Mouse (Mus musculus) brain, embryonic 14.5 days (tissue): ENCODE results near the gene Jund. TPM values are rescaled to one million over a fixed set of nuclear protein-coding genes. Genes with fewer than 3 reads are reported as not detected.

Experiments used
- DNase-seq: peaks from one replicate; pipeline ENCODE4 v3.0.0-alpha.2; 2011; ENCODE audit warnings: low read depth
- CTCF ChIP-seq: fragments of 200-500 bp; IDR thresholded peaks from 2 replicates; pipeline ENCODE4 v1.5.1; 2012; ENCODE audit warnings: inconsistent platforms, mild to moderate bottlenecking, moderate library complexity, borderline replicate concordance; ENCODE audit not compliant: insufficient read depth, insufficient read length; ENCODE audit errors: extremely low read depth
- POLR2A ChIP-seq: fragments of 200-500 bp; IDR thresholded peaks from 2 replicates; pipeline ENCODE4 v1.6.1; 2012; ENCODE audit warnings: mild to moderate bottlenecking, inconsistent platforms, borderline replicate concordance; ENCODE audit not compliant: poor library complexity, insufficient read depth, insufficient read length, severe bottlenecking; ENCODE audit errors: extremely low read depth
- polyA plus RNA-seq: library from polyadenylated mRNA; depleted of rRNA; stranded (reverse); fragments of >200 nt; gene quantifications from 2 replicates; pipeline ENCODE4 v1.2.3, GENCODE M21; 2012

The Jund gene
- polyA plus RNA-seq, 1 experiment: 291 TPM

DNA sequence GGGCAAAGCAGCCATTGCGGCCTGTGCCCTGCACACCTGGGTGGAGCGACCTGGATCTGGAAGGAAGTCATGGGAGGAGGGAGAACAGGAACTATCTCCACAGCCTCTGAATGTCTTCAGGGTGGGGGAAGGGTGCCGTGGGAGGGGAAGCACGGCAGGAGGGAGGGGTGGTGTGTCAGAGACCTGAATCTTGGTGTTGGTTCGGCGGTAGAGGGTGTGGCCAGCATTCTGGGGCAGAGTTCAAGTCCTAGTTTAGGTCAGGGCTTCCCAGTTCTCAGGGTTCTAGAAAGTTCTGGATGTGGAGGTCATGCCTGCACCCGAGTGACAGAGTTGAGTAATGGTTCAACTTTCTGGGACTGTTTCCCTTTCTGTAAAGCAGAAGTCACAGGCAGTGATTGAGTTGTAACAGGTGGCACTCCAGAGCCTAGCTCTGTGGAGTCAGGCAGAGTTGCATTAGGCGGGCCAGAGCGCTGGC, 21.1 kb downstream of the Jund start:
- TF ChIP-seq CTCF (no peak), POLR2A (no peak)
- DNase-seq: no peak

DNA sequence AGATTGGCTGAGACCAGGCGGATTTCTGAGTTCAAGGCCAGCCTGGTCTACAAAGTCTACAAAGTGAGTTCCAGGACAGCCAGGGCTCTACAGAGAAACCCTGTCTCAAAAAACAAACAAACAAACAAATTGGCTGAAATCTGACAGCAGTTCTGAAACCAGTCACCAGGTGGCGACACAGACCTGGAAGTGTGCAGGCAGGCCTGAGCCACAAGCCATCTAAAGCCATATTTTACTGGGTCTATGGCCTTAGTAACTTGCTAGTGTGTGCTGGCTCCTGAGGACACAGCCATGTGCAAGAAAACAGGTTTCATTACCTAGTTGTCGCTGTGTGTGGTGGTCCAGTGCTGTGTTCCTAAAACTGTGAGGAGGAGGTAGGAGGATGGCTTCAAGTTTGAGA, 22.0 kb downstream of the Jund start:
- peak; percentile 89 for TF ChIP-seq CTCF
- no peak for TF ChIP-seq POLR2A
- DNase-seq: peak; percentile 82

DNA sequence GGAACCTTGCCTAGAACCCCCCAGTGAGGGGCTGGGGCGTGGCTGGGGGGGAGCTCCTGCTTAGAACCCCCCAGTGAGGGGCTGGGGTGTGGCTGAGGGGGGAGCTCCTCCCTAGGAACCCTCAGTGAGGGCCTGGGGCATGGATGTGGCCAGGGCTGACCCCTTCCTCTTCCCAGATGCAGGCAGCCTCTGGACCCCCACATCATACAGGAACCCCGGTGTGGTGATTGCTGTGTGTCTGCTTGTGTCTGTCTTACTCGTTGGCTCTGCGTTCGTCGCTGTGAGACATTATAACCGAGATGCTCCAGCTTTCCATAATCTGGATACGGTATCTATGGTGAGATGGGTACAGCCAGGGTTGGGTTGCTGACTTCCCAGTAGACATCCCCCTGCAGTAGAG, 22.9 kb downstream of the Jund start:
- DNase-seq: no peak
- no peak for TF ChIP-seq POLR2A
- TF ChIP-seq CTCF: no peak

DNA sequence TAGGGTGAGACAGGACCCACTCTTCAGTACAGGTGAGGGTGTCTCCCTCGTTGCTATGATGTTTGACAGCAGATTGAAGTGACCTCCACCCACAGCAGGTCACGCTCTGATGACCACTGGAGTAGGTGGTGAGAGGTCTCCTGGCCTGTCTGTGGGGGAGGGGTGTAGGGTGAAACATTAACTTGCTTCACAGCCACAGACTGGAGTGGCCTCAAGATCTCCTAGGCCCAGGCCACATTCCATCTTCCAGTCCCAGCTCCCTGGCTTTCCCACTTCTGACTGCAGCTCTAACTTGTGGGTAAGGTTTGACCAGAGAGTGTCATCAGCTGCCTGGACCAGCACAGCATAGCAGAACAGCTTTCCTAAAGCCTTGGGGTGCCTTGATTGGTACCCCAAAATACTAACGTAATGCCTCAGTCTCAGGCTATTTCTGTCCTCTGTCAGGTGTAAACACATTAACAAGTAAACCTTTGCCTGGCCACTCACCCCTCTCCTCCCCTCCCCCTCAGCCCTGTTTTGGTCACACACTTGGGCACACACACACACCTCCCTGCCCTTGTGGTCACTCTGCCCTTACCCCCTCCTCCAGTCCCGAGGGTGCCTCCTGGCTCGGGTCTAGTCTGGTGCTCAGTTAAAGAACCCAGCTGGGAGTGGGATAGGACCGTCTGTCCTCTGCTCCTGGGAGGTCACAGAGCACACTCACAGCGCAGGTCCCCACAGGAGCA, 24.9 kb downstream of the Jund start, which contains the start of gene Pde4c:
Gene Pde4c (plus strand): TSS at position 235 of the 725 bp plus-strand sequence.
- TF ChIP-seq POLR2A: no peak
- no peak for DNase-seq

DNA sequence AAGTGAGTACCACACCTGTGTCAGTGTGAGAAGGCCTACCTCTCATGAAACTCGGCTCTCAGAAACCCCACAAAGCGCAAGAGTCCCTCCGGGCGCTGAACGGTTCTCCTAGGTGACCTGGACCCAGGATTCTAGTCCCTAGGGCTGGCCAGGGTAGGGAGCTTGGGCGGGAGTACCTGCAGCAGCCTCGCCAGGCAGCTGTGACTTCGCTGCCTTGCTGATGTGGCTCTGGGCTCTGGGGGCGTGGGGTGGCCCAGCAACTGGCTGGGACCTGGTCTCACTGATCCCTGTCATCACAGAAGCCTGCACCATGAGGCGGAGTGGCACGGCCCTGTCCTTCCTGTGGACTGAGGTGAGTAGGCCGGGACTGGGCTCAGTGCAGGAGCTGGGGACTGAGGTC, 25.5 kb downstream of the Jund start:
- DNase-seq: no peak
- no peak for TF ChIP-seq POLR2A
- TF ChIP-seq CTCF: no peak

DNA sequence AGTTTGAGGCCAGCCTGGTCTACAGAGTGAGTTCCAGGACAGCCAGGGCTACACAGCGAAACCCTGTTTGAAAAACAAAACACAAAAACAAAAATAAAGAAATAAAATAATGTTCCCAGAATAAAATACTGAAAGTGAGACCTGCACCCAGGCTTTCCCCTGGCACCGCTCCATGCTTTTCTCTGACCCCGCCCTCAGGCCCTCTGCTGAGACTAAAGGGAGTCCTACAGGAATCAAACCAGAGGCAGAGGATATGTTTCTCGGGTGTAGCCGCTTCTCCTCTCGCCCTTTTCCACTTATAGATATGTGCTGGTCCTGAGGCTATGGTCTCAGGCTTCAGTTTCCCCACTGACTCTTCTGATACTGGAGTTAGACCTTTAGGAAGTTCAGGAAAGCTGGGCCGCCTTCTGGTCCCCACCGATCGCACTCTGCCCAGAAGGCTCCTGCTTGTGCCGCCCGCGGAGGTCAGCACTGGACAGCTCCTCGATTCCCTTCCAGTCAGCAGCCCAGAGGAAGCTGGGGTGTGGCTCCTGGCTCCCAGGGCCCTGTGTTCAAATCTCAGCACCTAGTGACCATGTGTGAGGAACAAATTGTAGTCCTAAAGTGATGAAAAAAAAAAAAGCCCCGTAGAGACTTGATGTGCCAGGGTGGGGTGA, 27.2 kb downstream of the Jund start:
- DNase-seq: no peak
- TF ChIP-seq POLR2A: no peak
- no peak for TF ChIP-seq CTCF

DNA sequence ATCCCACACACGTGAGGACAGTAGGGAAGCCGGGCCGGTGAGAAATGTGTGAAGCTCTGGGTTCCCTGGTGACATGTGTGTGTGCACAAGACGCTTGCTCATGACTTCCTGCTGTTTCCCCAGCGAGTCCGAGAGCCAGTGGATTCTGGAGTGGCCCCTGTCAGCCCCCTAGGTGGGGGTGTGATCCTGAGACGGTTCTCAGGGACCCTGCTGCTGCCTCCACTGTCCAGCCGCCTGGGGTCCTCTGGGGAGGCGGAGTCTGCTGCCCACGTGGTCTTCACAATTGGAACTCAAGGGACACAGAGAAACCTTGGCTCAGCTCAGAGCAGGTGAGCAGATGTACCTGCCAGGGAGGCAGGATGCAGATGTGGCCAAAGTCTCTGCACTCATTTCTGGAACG, 28.0 kb downstream of the Jund start:
- DNase-seq: no peak
- no peak for TF ChIP-seq POLR2A
- no peak for TF ChIP-seq CTCF

DNA sequence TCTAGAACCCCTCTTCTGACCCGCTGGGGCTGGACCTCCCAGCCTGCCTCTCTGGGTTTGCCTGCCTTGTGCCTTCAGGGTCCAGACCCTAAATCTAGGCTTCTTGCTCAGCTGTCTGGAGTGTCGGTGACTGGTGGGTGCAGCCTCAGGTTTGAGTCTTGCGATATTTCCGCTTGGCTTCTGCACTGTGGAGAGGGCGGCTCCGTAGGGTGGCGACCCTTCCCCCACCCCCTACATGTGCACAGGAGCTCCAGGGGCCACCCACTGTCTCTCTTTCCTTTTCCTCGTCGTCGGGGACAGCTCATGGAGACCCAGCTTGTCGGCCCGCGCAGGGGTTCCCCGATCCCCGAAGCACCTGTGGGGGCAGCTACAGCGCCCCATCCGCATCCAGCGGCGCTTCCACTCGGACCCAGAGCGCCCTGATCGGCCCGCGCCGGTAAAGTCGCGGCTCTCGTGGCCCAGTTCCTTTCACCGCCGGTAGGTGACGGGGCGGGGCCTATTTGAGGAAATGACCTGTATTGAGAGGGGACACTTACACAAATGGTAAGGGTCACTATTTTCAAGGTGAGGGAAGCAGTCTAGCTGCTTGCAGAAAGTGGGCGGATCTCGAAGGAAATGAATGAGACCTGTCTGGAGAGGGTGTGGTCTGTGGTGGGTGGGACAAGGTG, 31.2 kb downstream of the Jund start:
- TF ChIP-seq CTCF (peak; percentile 22; the same call in 1 of the 2 replicates), POLR2A (no peak)
- DNase-seq: no peak

DNA sequence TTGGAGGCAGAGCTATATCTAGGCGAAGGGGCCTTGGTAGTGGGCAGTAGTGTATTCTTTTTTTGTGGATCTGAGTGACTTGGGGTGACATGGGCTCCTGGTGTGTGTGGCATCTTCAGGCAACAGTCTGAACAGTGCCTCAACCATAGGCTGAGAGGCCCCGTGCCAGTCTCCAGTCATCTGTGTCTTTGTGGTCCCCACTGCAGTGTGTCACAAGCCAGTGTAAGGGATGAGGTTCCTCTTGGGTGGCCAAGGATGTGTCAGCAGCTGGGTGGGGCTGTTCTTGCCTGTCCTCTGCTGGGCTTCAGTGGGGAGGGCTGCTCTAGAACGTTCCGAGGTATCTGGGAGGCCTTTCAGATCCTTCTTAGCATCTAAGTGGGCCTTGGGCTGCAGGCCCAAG, 32.2 kb downstream of the Jund start:
- no peak for DNase-seq
- TF ChIP-seq CTCF: no peak
- TF ChIP-seq POLR2A: no peak

DNA sequence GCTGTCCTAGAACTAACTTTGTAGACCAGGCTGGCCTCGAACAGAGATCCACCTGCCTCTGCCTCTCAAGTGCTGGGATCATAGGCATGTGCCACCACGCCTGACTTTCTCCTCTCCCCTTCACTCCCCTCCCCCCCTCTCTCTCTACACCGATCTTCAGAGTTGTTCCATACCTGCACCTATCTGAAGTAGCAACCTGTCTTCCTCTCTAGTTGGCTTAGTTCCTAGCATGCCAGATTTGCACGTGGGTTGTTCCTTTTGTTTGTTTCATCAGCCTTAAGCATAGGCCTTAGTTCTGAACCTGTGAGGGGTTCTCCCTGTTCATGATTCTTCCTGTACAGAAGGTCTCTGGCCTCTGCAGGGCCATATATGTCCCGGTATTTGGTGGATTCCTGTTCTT, 39.0 kb downstream of the Jund start:
- TF ChIP-seq CTCF: no peak
- no peak for TF ChIP-seq POLR2A
- DNase-seq: no peak

DNA sequence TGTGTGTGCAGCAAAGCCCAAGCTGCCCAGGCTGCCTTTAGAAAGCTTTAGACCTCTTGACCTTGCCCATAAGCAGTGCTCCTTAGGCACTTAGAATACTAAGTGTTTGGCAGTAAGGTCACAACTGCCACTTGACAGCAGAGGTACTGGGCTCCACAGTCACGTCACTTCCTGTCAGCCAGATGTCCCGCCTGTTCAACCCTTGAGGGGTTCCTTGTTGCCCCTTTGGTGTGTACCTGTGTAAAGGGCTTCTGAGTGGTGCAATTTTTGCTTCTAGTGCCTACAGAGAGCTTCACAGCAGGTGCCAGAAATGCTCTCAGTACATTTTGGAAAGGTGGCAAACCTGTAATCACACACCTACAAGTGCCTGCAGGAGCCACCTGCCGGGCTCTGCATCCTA, 39.5 kb downstream of the Jund start:
- TF ChIP-seq CTCF (no peak), POLR2A (no peak)
- DNase-seq: no peak

DNA sequence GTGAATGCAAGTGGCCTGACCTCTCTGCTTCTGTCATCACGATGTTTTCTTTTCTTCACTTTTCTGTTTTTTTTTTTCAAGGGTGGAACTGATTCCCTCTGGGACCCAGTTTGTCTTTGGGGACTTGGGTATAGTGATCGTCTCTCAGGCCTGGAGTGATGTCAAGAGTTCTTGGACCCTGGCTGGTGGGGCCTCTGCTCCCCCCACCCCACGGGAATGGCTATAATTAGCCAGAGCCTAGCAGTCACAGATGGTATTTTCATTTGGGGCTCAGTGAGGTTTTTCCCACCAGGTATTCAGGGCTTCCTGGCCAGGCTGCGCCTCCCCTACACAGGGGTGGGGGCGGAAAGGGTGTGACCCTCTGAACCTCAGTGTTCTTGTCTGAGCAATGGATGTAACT, 42.9 kb downstream of the Jund start:
- DNase-seq: no peak
- TF ChIP-seq CTCF: no peak
- no peak for TF ChIP-seq POLR2A

DNA sequence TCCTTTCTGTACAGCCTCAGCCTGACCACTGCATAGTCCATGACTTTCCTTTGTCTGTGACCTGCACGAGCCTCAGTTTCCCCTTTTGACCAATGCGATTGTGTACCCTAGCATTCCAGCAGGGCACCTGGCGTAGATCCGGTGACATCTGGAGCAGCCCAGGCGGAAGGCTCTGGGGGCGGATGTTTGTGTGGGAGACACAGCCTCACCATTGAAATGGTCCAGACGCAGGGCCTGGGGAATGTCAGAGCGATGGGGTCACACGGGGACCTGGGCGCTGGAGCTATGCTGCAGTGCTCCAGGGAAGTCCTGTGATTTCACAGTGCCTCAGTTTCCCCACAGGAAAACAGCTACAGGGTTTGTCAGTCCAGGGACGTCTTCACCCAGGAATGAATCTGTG, 43.4 kb downstream of the Jund start:
- no peak for DNase-seq
- TF ChIP-seq CTCF: no peak
- no peak for TF ChIP-seq POLR2A
